Mouse (Mus musculus) G1E (cell line): ENCODE measurements at regions not wholly inside any gene's neighbourhood (a gene's known extent, or its start where the extent isn't known, plus 50 kb on each side); places are given as distances from the start of the nearest gene placed in this dataset.

Experiments
- ATAC-seq: 2 replicates; pipeline ENCODE4 v1.8.0; 2016; ENCODE audit warnings: mild to moderate bottlenecking; ENCODE audit not compliant: insufficient number of reproducible peaks, poor library complexity, low FRiP score, severe bottlenecking; ENCODE audit errors: extremely low read depth
- DNase-seq: peaks from one replicate; pipeline ENCODE4 v3.0.0; 2012; ENCODE audit warnings: low spot score
- H3K27me3 ChIP-seq: 2 replicates; pipeline ENCODE4 v1.6.1; 2012; ENCODE audit warnings: mild to moderate bottlenecking, low read length, inconsistent platforms; ENCODE audit not compliant: insufficient read depth
- H3K36me3 ChIP-seq: replicated peaks from 2 replicates; pipeline ENCODE3; 2012; ENCODE audit warnings: mild to moderate bottlenecking, inconsistent platforms
- H3K4me1 ChIP-seq: 2 replicates; pipeline ENCODE4 v1.6.1; 2012; ENCODE audit warnings: low read depth, low read length, inconsistent platforms, mixed read lengths; ENCODE audit not compliant: insufficient read depth
- H3K4me3 ChIP-seq: 2 replicates; pipeline ENCODE4 v1.5.1; 2012; ENCODE audit warnings: low read depth, mild to moderate bottlenecking, inconsistent platforms, low read length, moderate library complexity, mixed read lengths
- H3K9me3 ChIP-seq: replicated peaks from 2 replicates; pipeline ENCODE4 v1.6.1; 2012; ENCODE audit warnings: inconsistent platforms
- CTCF ChIP-seq: IDR thresholded peaks from 2 replicates; pipeline ENCODE4 v1.5.1; 2012; ENCODE audit warnings: low read depth, low read length, inconsistent platforms, mixed read lengths
- GATA1 ChIP-seq: IDR thresholded peaks from 2 replicates; pipeline ENCODE4 v1.6.1; 2012; ENCODE audit warnings: borderline replicate concordance, low read length, inconsistent platforms, mixed read lengths
- GATA2 ChIP-seq: IDR thresholded peaks from 2 replicates; pipeline ENCODE4 v1.6.1; 2012; ENCODE audit warnings: low read depth, low read length, inconsistent platforms, borderline replicate concordance
- POLR2AphosphoS5 ChIP-seq: IDR thresholded peaks from 2 replicates; pipeline ENCODE4 v1.6.1; 2012; ENCODE audit warnings: low read depth, low read length, inconsistent platforms; ENCODE audit not compliant: insufficient replicate concordance
- TAL1 ChIP-seq: conservative IDR thresholded peaks from 2 replicates; pipeline ENCODE4 v1.6.1; 2012; ENCODE audit warnings: low read depth, low read length, inconsistent platforms, mixed read lengths

DNA sequence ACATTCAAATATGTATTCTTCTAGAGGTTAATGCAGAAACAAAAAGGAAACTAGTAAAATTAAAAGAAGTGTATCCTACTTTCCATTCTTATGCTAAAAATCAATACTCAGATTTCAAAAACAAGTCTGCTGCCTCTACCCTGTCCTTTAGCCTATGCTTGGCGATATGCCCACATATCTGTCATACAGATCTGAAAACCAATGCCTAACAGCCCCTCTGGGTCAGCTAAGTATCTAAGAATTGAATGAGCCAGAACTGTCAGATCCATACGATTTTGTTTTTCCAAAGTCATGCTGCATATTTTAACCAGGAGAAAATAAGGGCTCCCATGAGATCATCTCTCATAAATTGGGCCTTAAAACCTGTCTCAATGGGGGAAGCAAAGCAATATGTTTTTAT lies 395.7 kb upstream of the Gm10306 start:
- no peak for DNase-seq
- Histone ChIP-seq H3K36me3 (no peaks in the 10 kb centered on the region), H3K4me3 (no peak overlapping the region), H3K4me1 (no peaks in the 10 kb centered on the region), H3K27me3 (no peaks in the 10 kb centered on the region), H3K9me3 (no peaks in the 10 kb centered on the region)
- no peak for TF ChIP-seq GATA1
- TF ChIP-seq POLR2AphosphoS5: no peak
- no peak for TF ChIP-seq TAL1
- no peak for TF ChIP-seq GATA2
- TF ChIP-seq CTCF: no peak
- ATAC-seq: no peak

DNA sequence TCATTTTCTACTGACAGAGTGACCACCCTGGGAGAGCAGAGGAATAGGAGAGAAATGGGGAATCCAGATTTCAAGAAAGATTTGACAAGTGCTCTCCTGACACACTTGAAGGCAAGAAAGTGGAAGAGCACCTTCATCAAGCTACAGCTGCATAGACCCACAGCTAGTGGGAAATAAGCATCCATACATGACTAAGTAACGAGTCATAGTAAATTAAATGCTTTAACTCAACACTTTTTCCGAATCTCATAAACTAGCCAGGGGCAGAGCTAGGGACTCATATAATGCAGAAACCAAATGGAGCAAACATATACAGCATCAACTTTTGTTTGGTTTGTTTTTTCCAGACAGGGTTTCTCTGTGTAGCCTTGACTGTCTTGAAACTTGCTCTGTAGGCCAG lies 383.2 kb upstream of the Gm10306 start:
- DNase-seq: no peak
- Histone ChIP-seq H3K27me3 (no peaks in the 10 kb centered on the region), H3K4me1 (no peaks in the 10 kb centered on the region), H3K36me3 (no peaks in the 10 kb centered on the region), H3K9me3 (no peaks in the 10 kb centered on the region), H3K4me3 (no peak overlapping the region)
- no peak for ATAC-seq
- TF ChIP-seq CTCF (no peak), GATA2 (no peak), GATA1 (no peak), TAL1 (no peak), POLR2AphosphoS5 (no peak)

- Histone ChIP-seq H3K36me3 (no peaks in the 10 kb centered on the region), H3K27me3 (no peaks in the 10 kb centered on the region), H3K4me3 (no peak overlapping the region), H3K9me3 (no peaks in the 10 kb centered on the region), H3K4me1 (no peaks in the 10 kb centered on the region)
- no peak for ATAC-seq
- no peak for DNase-seq
- TF ChIP-seq POLR2AphosphoS5: no peak
- no peak for TF ChIP-seq TAL1
- no peak for TF ChIP-seq GATA2
- no peak for TF ChIP-seq CTCF
- no peak for TF ChIP-seq GATA1
Observed at GRCm38 (mm10) chr4:94186997-94187396, 369.3 kb upstream of the Gm10306 start.

- TF ChIP-seq CTCF (no peak), TAL1 (no peak), GATA2 (no peak), GATA1 (no peak), POLR2AphosphoS5 (no peak)
- Histone ChIP-seq H3K36me3 (no peaks in the 10 kb centered on the region), H3K4me3 (no peak overlapping the region), H3K9me3 (no peaks in the 10 kb centered on the region), H3K4me1 (no peaks in the 10 kb centered on the region), H3K27me3 (no peaks in the 10 kb centered on the region)
- DNase-seq (no peak), ATAC-seq (no peak)
Observed at GRCm38 (mm10) chr4:94188354-94188753, 368.0 kb upstream of the Gm10306 start.

- Histone ChIP-seq H3K4me1 (no peaks in the 10 kb centered on the region), H3K27me3 (no peaks in the 10 kb centered on the region), H3K4me3 (no peak overlapping the region), H3K9me3 (no peaks in the 10 kb centered on the region), H3K36me3 (no peaks in the 10 kb centered on the region)
- TF ChIP-seq POLR2AphosphoS5: no peak
- no peak for TF ChIP-seq GATA1
- no peak for TF ChIP-seq CTCF
- no peak for TF ChIP-seq GATA2
- TF ChIP-seq TAL1: no peak
- ATAC-seq (no peak), DNase-seq (no peak)
Observed at GRCm38 (mm10) chr4:94188888-94189287, 367.5 kb upstream of the Gm10306 start.

- Histone ChIP-seq H3K27me3 (no peaks in the 10 kb centered on the region), H3K9me3 (no peaks in the 10 kb centered on the region), H3K4me3 (no peak overlapping the region), H3K4me1 (no peaks in the 10 kb centered on the region), H3K36me3 (no peaks in the 10 kb centered on the region)
- DNase-seq: no peak
- no peak for TF ChIP-seq CTCF
- no peak for TF ChIP-seq GATA2
- no peak for TF ChIP-seq POLR2AphosphoS5
- TF ChIP-seq GATA1: no peak
- TF ChIP-seq TAL1: no peak
- no peak for ATAC-seq
Observed at GRCm38 (mm10) chr4:94190940-94191339, 365.4 kb upstream of the Gm10306 start.

- Histone ChIP-seq H3K4me3 (no peak overlapping the region), H3K4me1 (no peaks in the 10 kb centered on the region), H3K9me3 (no peaks in the 10 kb centered on the region), H3K36me3 (no peaks in the 10 kb centered on the region), H3K27me3 (no peaks in the 10 kb centered on the region)
- no peak for ATAC-seq
- TF ChIP-seq GATA2 (no peak), GATA1 (no peak)
- no peak for DNase-seq
Observed at GRCm38 (mm10) chr4:94216265-94216664, 340.1 kb upstream of the Gm10306 start.
